Mouse (Mus musculus) neural tube, embryonic 14.5 days (tissue): ENCODE data around the gene Itgam. TPM values are rescaled to one million over a fixed set of nuclear protein-coding genes. Genes with fewer than 3 reads are reported as not detected.

Experiments
- ATAC-seq: fragments of 200-750 bp; cut with Nextera tagmentation; 2 replicates; pipeline ENCODE4 v1.8.0; 2017; ENCODE audit warnings: low read depth, mild to moderate bottlenecking, moderate TSS enrichment, moderate library complexity
- H3K27ac ChIP-seq: fragments of 300-500 bp; sonication (generic); 2 replicates; pipeline ENCODE4 v1.5.1; 2014; ENCODE audit warnings: low read depth, mild to moderate bottlenecking, control low read depth, low read length, moderate library complexity, mixed read lengths
- H3K27me3 ChIP-seq: fragments of 300-500 bp; sonication (generic); 2 replicates; pipeline ENCODE4 v1.6.1; 2014; ENCODE audit warnings: low read length; ENCODE audit not compliant: control insufficient read depth, insufficient read depth
- H3K36me3 ChIP-seq: fragments of 300-500 bp; sonication (generic); 2 replicates; pipeline ENCODE4 v1.6.1; 2014; ENCODE audit warnings: low read length, mixed read lengths; ENCODE audit not compliant: control insufficient read depth, insufficient read depth
- H3K4me1 ChIP-seq: fragments of 300-500 bp; sonication (generic); 2 replicates; pipeline ENCODE4 v1.6.1; 2014; ENCODE audit warnings: low read length; ENCODE audit not compliant: control insufficient read depth, insufficient read depth
- H3K4me2 ChIP-seq: fragments of 300-500 bp; sonication (generic); 2 replicates; pipeline ENCODE4 v1.6.1; 2014; ENCODE audit warnings: mild to moderate bottlenecking, low read depth, low read length, control low read depth
- H3K4me3 ChIP-seq: fragments of 300-500 bp; sonication (generic); 2 replicates; pipeline ENCODE4 v1.5.1; 2014; ENCODE audit warnings: low read depth, low read length, control low read depth, mixed read lengths
- H3K9ac ChIP-seq: fragments of 300-500 bp; sonication (generic); replicated peaks from 2 replicates; pipeline ENCODE4 v1.6.1; 2014; ENCODE audit warnings: low read depth, mild to moderate bottlenecking, control low read depth, low read length, mixed read lengths
- H3K9me3 ChIP-seq: fragments of 300-500 bp; sonication (generic); 2 replicates; pipeline ENCODE4 v1.6.1; 2016; ENCODE audit warnings: low read length; ENCODE audit not compliant: control insufficient read depth
- WGBS: fragments of 180-500 bp; shearing (Covaris S2); extraction: QIAGEN DNeasy Blood & Tissue Kit; methylation state at CpG from one replicate; pipeline ENCODE4 v1.1.7; 2014; 5-methylcytosine and 5-hydroxymethylcytosine counted together
- polyA plus RNA-seq: library from polyadenylated mRNA; unstranded; fragments of >200 nt; fragmentation: Nextera tagmentation; extraction: Ambion mirVana; gene quantifications from 2 replicates; pipeline ENCODE4 v1.2.1, GENCODE M21; 2014

Itgam gene
- polyA plus RNA-seq, 1 experiment from 2014 or later, result 0.25 TPM

DNA sequence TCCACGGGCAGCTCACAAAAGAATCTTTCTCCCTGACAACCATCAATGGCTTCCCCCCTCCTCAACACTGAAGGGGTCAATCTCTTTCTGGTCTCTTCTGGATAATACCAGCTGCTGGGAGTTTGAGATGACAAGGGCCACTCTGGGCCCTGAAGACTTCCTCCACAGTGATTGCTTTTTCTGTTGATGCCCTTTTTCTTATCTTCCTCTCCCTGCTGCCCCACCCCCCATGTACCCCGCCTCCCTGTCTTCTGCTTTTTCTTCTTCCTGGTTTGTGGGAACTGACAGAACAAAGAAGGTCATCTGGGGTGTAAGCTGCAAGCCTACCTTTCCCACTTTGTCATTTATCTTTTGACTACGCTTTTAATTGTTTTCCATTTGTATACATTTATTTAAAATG is 5.4 kb downstream of the Itgam start:
- no peak overlapping the region for H3K27ac ChIP-seq
- ATAC-seq, result no peak
- no peaks in the 10 kb centered on the region for H3K9me3 ChIP-seq
- H3K4me3 ChIP-seq, result no peak overlapping the region
- H3K9ac ChIP-seq, result no peak overlapping the region
- no peak overlapping the region for H3K4me2 ChIP-seq
- WGBS, result 63% methylated on average over 3 of the region's 3 CpGs
- H3K27me3 ChIP-seq, result no peaks in the 10 kb centered on the region
- no peaks in the 10 kb centered on the region for H3K4me1 ChIP-seq
- no peaks in the 10 kb centered on the region for H3K36me3 ChIP-seq

DNA sequence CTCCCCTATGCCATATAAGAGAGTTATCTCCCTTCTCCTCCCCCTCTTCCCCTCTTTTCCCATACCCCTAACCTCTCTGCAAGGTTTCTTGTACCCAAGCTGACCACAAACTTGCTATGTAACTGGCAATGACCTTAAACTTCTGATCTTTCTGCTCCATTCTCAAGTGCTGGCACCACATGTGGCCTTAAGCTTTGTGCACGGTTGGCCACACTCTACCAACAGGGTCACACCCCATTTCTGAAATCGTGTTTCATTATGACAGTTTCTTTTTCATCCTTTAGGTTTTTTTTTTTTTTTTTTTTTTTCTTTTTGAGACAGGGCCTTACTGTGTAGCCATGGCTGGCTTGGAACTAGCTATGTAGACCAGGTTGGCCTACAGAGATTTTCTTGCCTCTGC is 7.4 kb downstream of the Itgam start:
- Histone ChIP-seq H3K4me3 (no peak overlapping the region), H3K27me3 (no peaks in the 10 kb centered on the region), H3K36me3 (no peaks in the 10 kb centered on the region), H3K9ac (no peak overlapping the region), H3K4me2 (no peak overlapping the region), H3K27ac (no peak overlapping the region), H3K4me1 (no peaks in the 10 kb centered on the region), H3K9me3 (no peaks in the 10 kb centered on the region)
- 93% methylated on average over 2 of the region's 2 CpGs for WGBS
- no peak for ATAC-seq

DNA sequence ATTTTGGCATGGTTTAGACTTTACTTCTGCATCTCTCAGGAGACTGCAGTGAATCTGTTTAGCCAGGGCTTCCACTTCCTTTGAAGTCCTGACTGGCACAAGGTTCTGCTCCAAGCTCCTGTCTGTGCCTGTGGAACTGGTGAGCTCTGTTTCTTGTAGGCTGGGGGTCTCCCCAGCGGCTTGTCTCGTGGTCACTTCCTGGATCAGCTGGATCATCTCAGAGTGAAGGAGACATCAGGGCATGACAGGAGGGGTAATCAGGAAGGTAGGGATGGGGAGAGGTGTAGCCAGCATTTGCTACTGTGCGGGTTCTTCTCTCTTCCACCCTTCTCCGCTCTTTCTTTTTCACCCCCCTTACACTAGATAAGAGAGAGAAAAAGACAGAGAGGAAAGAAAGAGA is 9.4 kb downstream of the Itgam start:
- Histone ChIP-seq H3K4me2 (no peak overlapping the region), H3K27ac (no peak overlapping the region), H3K27me3 (no peaks in the 10 kb centered on the region), H3K4me1 (no peaks in the 10 kb centered on the region), H3K4me3 (no peak overlapping the region), H3K9me3 (no peaks in the 10 kb centered on the region), H3K36me3 (no peaks in the 10 kb centered on the region), H3K9ac (no peak overlapping the region)
- ATAC-seq, result no peak
- WGBS, result 84% methylated on average over 4 of the region's 4 CpGs

DNA sequence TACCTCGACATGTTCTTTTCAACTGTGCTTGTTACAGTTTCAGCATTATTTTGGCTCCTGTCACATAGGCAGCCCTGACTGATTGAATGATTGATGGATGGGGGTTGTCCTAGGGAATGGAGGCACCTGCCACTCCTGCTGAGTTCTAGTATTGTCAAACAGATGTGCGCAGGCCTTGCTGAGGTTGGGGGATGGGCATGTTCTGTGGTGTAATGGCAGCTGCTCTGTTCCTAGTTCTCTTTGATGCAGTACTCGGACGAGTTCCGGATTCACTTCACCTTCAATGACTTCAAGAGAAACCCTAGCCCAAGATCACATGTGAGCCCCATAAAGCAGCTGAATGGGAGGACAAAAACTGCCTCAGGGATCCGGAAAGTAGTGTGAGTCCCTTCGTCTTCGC is 17.6 kb downstream of the Itgam start:
- Histone ChIP-seq H3K27me3 (no peaks in the 10 kb centered on the region), H3K9ac (no peak overlapping the region), H3K4me2 (no peak overlapping the region), H3K9me3 (no peaks in the 10 kb centered on the region), H3K27ac (no peak overlapping the region), H3K36me3 (no peaks in the 10 kb centered on the region), H3K4me1 (no peaks in the 10 kb centered on the region), H3K4me3 (no peak overlapping the region)
- WGBS, result 77% methylated on average over 8 of the region's 8 CpGs
- ATAC-seq, result no peak

DNA sequence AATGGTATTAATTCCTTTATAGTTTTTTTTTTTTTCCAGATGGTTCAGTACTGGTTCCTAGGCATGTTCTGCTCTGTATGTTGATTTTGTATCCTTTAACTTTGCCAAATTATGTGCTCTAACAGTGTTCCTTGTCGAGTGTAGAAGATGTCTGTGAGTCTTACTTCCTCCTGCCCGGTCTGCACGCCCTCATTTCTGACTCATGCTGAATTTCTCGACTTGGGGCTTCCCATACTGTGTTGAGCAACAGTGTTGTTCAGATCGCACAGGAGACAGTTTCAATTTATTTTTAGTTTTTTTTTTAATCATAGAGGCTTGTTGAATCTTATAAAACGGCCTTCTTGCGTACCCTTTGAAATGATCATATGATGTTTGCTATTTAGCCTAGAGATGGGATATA is 26.7 kb downstream of the Itgam start:
- no peak overlapping the region for H3K4me3 ChIP-seq
- no peak overlapping the region for H3K9ac ChIP-seq
- no peaks in the 10 kb centered on the region for H3K4me1 ChIP-seq
- 83% methylated on average over 7 of the region's 7 CpGs for WGBS
- no peak overlapping the region for H3K27ac ChIP-seq
- no peaks in the 10 kb centered on the region for H3K36me3 ChIP-seq
- no peak overlapping the region for H3K4me2 ChIP-seq
- H3K9me3 ChIP-seq, result no peaks in the 10 kb centered on the region
- H3K27me3 ChIP-seq, result no peaks in the 10 kb centered on the region
- no peak for ATAC-seq

DNA sequence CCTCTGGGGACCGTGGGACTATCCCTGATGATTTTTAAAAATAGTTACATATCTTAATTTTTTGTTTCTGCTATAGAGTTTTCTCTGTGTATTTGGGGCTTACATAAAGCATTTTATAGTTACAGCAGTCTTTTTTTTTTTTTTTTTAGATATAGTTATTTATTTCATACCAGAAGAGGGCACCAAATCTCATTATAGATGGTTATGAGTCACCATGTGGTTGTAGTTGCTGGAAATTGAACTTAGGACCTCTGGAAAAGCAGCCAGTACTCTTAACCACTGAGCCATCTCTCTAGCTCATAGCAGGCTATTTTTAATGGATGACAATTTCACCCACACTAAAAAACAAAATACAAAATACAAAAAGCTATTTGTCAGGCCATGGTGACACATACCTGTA is 35.7 kb downstream of the Itgam start:
- H3K27ac ChIP-seq, result no peak overlapping the region
- H3K9me3 ChIP-seq, result no peaks in the 10 kb centered on the region
- no peak for ATAC-seq
- no peaks in the 10 kb centered on the region for H3K27me3 ChIP-seq
- H3K36me3 ChIP-seq, result no peaks in the 10 kb centered on the region
- 82% methylated on average over 1 of the region's 1 CpGs for WGBS
- H3K9ac ChIP-seq, result no peak overlapping the region
- H3K4me2 ChIP-seq, result no peak overlapping the region
- no peaks in the 10 kb centered on the region; the same call in 1 of the 2 replicates for H3K4me1 ChIP-seq
- no peak overlapping the region for H3K4me3 ChIP-seq

DNA sequence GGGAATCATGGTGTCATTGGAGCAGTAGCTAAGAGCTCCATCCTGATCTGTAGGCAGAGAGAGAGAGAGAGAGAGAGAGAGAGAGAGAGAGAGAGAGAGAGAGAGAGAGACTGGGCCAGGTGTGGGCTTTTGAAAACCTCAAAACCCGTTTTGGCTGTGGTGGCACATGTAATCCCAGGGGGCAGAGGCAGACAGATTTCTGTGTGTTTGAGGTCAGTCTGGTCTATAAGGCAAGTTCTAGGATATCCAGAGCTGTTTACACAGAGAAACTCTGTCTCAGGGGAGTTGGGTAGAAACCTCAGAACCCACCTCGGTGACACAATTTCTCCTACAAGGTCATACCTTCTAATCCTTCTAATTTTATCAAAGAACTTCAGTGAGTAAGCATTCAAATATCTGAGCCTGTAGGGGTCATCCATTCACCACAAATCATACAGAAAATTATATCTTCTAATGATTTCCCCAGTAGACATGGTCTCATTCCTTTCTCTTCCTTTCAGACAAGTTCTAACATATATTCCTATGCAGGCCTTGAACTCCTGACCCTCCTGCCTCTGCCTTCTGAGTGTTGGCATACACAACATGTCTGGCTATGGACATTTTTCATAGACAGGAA is 38.4 kb downstream of the Itgam start:
- Histone ChIP-seq H3K27me3 (no peaks in the 10 kb centered on the region), H3K27ac (no peak overlapping the region), H3K4me2 (no peak overlapping the region), H3K9me3 (no peaks in the 10 kb centered on the region), H3K4me1 (no peaks in the 10 kb centered on the region; the same call in 1 of the 2 replicates), H3K4me3 (no peak overlapping the region), H3K9ac (no peak overlapping the region), H3K36me3 (no peaks in the 10 kb centered on the region)
- no peak for ATAC-seq
- 75% methylated on average over 2 of the region's 2 CpGs for WGBS

DNA sequence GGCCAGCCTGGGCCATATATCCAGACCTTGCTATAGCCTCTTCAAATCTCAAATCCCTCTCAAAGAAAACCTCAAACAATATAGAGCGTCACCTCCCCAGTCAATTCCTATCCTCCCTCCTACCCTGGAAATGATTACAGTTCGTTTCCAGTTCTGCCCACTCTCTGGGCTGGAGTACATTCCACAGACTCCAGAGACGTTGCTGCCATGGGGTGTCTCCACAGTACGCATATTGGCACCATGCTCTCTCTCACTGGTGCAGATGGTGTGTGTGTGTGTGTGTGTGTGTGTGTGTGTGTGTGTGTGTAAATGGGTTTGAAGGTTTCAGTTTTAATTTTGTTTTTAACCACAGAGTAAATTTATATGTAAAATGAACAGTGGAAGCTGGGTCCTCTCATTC is 42.8 kb downstream of the Itgam start:
- Histone ChIP-seq H3K27me3 (no peaks in the 10 kb centered on the region), H3K4me2 (no peak overlapping the region), H3K4me3 (no peak overlapping the region), H3K4me1 (no peaks in the 10 kb centered on the region), H3K9ac (no peak overlapping the region), H3K36me3 (no peaks in the 10 kb centered on the region), H3K27ac (no peak overlapping the region), H3K9me3 (no peaks in the 10 kb centered on the region)
- no peak for ATAC-seq
- 65% methylated on average over 4 of the region's 4 CpGs for WGBS

DNA sequence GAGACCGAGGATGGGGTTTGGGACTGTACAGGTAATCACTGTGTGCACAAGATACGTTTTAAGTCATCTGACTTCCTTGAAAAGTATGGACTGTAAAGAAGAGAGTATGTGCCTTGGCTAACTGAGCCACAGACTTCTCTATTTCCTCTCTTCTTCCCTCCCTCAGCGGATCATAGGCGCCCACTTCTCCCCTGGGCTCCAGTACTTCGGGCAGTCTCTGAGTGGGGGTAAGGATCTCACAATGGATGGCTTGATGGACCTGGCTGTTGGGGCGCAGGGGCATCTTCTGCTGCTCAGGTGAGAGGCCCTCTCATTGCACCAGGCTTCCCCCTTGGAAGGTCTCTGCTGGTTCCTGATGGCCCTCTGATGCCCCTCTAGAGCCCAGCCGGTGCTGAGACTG is 45.0 kb downstream of the Itgam start:
- no peaks in the 10 kb centered on the region for H3K9me3 ChIP-seq
- no peaks in the 10 kb centered on the region for H3K36me3 ChIP-seq
- no peak overlapping the region for H3K9ac ChIP-seq
- no peaks in the 10 kb centered on the region for H3K27me3 ChIP-seq
- ATAC-seq, result no peak
- H3K4me2 ChIP-seq, result no peak overlapping the region
- H3K4me1 ChIP-seq, result no peaks in the 10 kb centered on the region
- no peak overlapping the region for H3K27ac ChIP-seq
- WGBS, result 88% methylated on average over 7 of the region's 7 CpGs
- no peak overlapping the region for H3K4me3 ChIP-seq
